Mouse (Mus musculus) myocyte (in vitro differentiated cells): ENCODE measurements at regions not wholly inside any gene's neighbourhood (a gene's known extent, or its start where the extent isn't known, plus 50 kb on each side); places are given as distances from the start of the nearest gene placed in this dataset.

Experiments
- E2F4 ChIP-seq: IDR thresholded peaks from one replicate; pipeline ENCODE4 v1.6.1; 2011; ENCODE audit warnings: mild to moderate bottlenecking, control low read depth, moderate library complexity; ENCODE audit not compliant: insufficient read depth
- MAX ChIP-seq: IDR thresholded peaks from one replicate; pipeline ENCODE4 v1.6.1; 2011; ENCODE audit warnings: low read depth, mild to moderate bottlenecking, control low read depth
- MYOG ChIP-seq, 3 experiments: IDR thresholded peaks; one replicate each; pipeline ENCODE4 v1.6.1; 2011; ENCODE audit warnings: control low read depth in 2 of 3, low read depth in 2 of 3, mild to moderate bottlenecking in 2 of 3; ENCODE audit not compliant: insufficient read length in 2 of 3, control insufficient read depth in 1 of 3, insufficient read depth in 1 of 3
- POLR2A ChIP-seq: IDR thresholded peaks from one replicate; pipeline ENCODE4 v1.6.1; 2011; ENCODE audit warnings: low read depth, mild to moderate bottlenecking, control low read depth, moderate library complexity; ENCODE audit not compliant: insufficient read length
- POLR2AphosphoS2 ChIP-seq: IDR thresholded peaks from one replicate; pipeline ENCODE4 v1.6.1; 2011; ENCODE audit warnings: low read depth, control low read depth; ENCODE audit not compliant: insufficient read length
- TCF12 ChIP-seq: IDR thresholded peaks from one replicate; pipeline ENCODE4 v1.6.1; 2011; ENCODE audit warnings: mild to moderate bottlenecking, control low read depth; ENCODE audit not compliant: poor library complexity, insufficient read depth, severe bottlenecking
- TCF3 ChIP-seq: IDR thresholded peaks from one replicate; pipeline ENCODE4 v1.6.1; 2011; ENCODE audit warnings: low read depth, control low read depth; ENCODE audit not compliant: insufficient read length
- USF1 ChIP-seq: IDR thresholded peaks from one replicate; pipeline ENCODE4 v1.6.1; 2011; ENCODE audit warnings: low read depth, mild to moderate bottlenecking, control low read depth, moderate library complexity

- TF ChIP-seq MYOG (IDR thresholded peaks at IDR 0.05; ENCODE audit: control insufficient read depth in 1 of 3, insufficient read depth in 1 of 3, insufficient read length in 2 of 3, low read depth in 2 of 3) (no peak), POLR2A (no peak), MAX (no peak), USF1 (no peak), E2F4 (no peak), TCF12 (no peak), TCF3 (no peak), POLR2AphosphoS2 (no peak)
Observed at GRCm38 (mm10) chr4:5530416-5530815, 737.3 kb upstream of the Impad1 start.
